Mouse (Mus musculus): ENCODE data around the gene Arhgap10.

DNA sequence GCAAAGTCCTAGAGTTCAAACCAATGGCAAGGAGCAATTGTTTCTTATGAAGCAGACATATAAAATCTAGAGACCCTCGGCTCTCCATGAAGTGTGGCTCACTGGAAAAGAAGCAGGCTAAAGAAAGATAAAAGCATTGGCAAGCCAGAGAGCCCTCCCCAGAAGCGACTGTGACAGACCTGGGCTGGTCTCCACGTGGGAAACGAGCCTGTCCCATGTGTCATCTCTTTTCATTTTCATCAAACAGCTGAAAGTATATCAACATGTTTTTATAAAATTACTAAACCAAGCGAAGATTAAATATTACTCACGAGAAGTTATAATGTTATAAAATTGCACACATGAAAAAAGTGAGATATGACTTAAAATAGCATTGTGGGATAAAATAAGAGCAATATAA lies 89.7 kb downstream of the Arhgap10 start:
- TF ChIP-seq CTCF (IDR thresholded peaks at IDR 0.05; ENCODE audit: extremely low read depth, insufficient read length, insufficient replicate concordance, low read depth, low read length) (no peak), POLR2A (IDR thresholded peaks at IDR 0.05; ENCODE audit: low read depth, low read length) (no peak)
